Mouse (Mus musculus): ENCODE measurements around the gene Taar4.

The Taar4 gene

GRCm38 (mm10) chr10:23986419-23986818 is 26.1 kb downstream of the Taar4 start:
- CTCF ChIA-PET: no interaction called here
- POLR2A ChIA-PET: no interaction called here

DNA sequence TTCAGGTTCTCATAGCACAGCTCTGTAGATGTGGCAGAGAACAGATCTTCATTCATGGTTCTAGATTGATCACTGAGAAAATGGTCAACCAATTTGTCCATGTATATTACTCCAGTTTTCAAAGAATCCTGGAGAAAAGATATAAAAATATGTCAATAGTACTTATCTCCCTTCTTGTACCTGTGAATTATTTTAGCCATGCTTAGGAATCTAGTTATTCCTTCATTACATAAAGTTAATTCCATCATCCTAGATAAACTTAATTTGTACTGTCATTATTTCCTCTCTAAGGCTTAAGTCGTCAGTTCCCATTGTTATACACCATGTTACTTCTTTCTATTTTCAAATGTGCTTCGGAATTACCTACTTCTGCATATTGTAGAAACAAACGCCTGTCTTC is 33.1 kb downstream of the Taar4 start, which contains the start of gene Taar7a:
Gene Taar7a (minus strand): TSS at position 101 of the 400 bp plus-strand sequence.
- POLR2A ChIA-PET: no interaction called here
- CTCF ChIA-PET: no interaction called here

- ChIA-PET POLR2A (no interaction called here), CTCF (no interaction called here)
Measured at GRCm38 (mm10) chr10:23999639-24000038, 39.3 kb downstream of the Taar4 start, which contains the start of gene Taar7b. Gene Taar7b (plus strand): TSS chr10:23999939.

GRCm38 (mm10) chr10:24006442-24006841 is 46.1 kb downstream of the Taar4 start:
- CTCF ChIA-PET: no interaction called here

DNA sequence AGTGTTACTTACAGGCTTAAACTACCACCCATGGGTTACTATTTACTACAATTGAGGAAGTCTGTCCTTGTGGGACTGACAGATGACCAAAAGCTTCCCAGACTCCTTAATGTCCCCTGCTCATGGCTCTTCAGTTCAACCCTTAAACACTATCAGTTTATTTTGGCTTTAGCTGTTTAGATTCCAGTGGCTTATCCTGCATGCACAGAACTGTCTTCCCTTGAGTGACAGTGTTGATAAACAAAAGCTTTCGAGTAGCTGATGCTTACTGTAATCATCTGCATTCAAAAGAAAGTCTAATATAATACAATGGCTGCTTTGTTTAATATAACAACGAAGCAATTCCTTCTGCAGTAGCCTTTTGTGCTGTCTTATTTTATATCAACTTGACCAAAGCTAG is 46.7 kb downstream of the Taar4 start:
- CTCF ChIA-PET: no interaction called here
- POLR2A ChIA-PET: interaction anchor here in 1 of 4 experiments (0.5 kb wide), 1 partner anchor 326 kb away, joined by 3 read pairs; no protein-coding TSS in a partner anchor

More at GRCm38 (mm10) chr10:24006442-24006841, 46.1 kb downstream of the Taar4 start:
- POLR2A ChIA-PET: interaction anchor here in 1 of 4 experiments (0.5 kb wide), 1 partner anchor 16 kb away, joined by 3 read pairs; no protein-coding TSS in a partner anchor

GRCm38 (mm10) chr10:24008143-24008542 is 47.8 kb downstream of the Taar4 start:
- ChIA-PET POLR2A (no interaction called here), CTCF (no interaction called here)

Data from embryonic stem cell, embryonic (primary cell).